Mouse (Mus musculus) erythroblast, embryonic 14.5 days (primary cell): ENCODE results near the gene Ptprd. TPM values are rescaled to one million over a fixed set of nuclear protein-coding genes. Genes with fewer than 3 reads are reported as not detected.

Source experiments
- H3K27me3 ChIP-seq: 2 replicates; pipeline ENCODE4 v1.6.1; 2012; ENCODE audit warnings: inconsistent platforms; ENCODE audit not compliant: control insufficient read depth
- H3K36me3 ChIP-seq: 2 replicates; pipeline ENCODE4 v1.6.1; 2012; ENCODE audit warnings: mild to moderate bottlenecking, inconsistent platforms; ENCODE audit not compliant: control insufficient read depth
- H3K4me1 ChIP-seq: 2 replicates; pipeline ENCODE4 v1.6.1; 2012; ENCODE audit warnings: inconsistent platforms; ENCODE audit not compliant: control insufficient read depth
- H3K4me3 ChIP-seq: replicated peaks from 2 replicates; pipeline ENCODE3; 2012; ENCODE audit warnings: moderate library complexity, mild to moderate bottlenecking, inconsistent platforms
- H3K9me3 ChIP-seq: 2 replicates; pipeline ENCODE4 v1.6.1; 2012; ENCODE audit warnings: low read length, inconsistent platforms, mixed read lengths; ENCODE audit not compliant: control insufficient read depth
- GATA1 ChIP-seq: IDR thresholded peaks from 2 replicates; pipeline ENCODE4 v1.6.1; 2012; ENCODE audit warnings: low read length, inconsistent platforms, mixed read lengths
- TAL1 ChIP-seq: IDR thresholded peaks from 3 replicates; pipeline ENCODE4 v1.6.1; 2012; ENCODE audit warnings: low read length, inconsistent platforms, mixed read lengths
- polyA plus RNA-seq: library from polyadenylated mRNA; stranded (reverse); fragments of >175 nt; gene quantifications from 2 replicates; pipeline ENCODE4 v1.2.3, GENCODE M21; 2012

Ptprd gene
- polyA plus RNA-seq, 1 experiment, result not detected

DNA sequence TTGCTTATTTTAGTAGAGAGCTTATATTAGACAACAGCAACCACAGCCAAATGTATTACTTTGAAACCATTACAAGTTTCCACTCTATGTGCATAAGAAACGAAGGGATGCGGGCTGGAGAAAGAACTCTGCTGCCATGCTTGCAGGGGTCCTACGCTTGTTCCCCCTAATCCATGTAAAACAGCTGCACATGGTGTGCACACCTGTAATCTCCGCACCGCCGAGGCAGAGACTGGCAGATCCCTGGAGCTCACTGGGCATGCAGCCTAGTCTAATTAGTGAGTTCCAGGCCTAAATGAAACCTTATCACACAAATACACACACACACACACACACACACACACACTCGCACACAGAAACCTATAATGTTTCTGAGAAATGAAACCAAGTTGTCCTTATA, 1365.5 kb downstream of the Ptprd start:
- no peaks in the 10 kb centered on the region for H3K9me3 ChIP-seq
- no peak overlapping the region for H3K4me3 ChIP-seq
- no peaks in the 10 kb centered on the region for H3K36me3 ChIP-seq
- no peak for TF ChIP-seq GATA1
- TF ChIP-seq TAL1, result no peak
- H3K27me3 ChIP-seq, result no peaks in the 10 kb centered on the region
- H3K4me1 ChIP-seq, result no peaks in the 10 kb centered on the region

DNA sequence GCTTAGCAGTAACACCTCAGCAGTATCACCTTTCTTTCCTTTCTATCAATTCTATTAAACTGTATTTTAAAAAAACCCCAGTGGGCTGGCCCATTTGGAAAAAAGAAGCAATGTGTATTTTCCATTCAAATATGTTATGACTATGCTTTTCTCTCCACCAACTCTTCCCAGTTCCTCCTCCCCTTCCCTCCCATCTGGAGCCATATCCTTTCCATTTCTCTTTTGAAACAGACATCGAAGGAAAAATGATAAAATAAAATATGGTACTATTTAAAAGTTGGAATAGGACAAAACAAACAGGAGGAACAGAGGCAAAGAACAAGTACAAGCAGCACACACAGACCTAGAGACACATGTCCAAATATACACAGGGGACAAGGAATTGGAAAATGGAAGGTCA, 1372.7 kb downstream of the Ptprd start:
- Histone ChIP-seq H3K9me3 (no peaks in the 10 kb centered on the region), H3K4me1 (no peaks in the 10 kb centered on the region), H3K27me3 (no peaks in the 10 kb centered on the region), H3K4me3 (no peak overlapping the region), H3K36me3 (no peaks in the 10 kb centered on the region)
- TF ChIP-seq TAL1 (no peak), GATA1 (no peak)

DNA sequence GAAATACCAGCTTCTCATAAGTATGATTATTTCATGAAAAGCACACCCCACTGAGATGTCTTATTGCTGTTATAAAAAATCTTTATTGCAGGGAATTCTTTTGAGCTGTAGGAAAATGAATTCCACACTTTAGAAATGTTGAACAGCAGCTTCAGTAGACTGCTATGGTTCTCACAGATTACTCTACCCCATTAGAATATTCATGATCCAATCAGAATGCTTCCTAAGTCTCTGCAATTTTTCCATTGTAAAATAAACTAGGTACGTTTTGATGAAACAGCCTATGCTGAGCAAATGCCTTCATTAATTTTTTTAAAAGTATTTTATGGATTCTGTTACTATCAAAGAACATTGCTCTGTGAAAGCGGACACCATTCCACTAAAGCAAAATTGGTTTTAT, 1399.6 kb downstream of the Ptprd start:
- TF ChIP-seq TAL1, result no peak
- TF ChIP-seq GATA1, result no peak
- no peaks in the 10 kb centered on the region for H3K27me3 ChIP-seq

DNA sequence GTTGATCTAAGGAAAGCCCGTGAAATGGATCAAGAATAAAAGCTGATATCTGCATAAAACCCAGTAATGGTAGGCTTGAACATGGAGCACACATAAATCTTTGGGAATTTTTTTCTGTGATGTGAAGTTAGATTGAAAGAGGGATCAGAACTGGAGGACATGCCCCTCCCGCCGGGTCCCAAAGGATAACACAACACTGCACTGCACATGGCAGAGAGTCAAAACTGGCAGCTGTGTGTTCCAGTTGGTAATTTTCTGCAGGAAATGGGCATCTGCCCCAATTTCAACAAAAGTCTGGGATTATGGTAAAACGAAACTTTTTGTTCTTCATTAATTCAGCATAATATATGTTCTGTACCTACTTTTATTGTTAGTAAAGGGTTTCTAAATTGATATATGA, 1409.1 kb downstream of the Ptprd start:
- Histone ChIP-seq H3K27me3 (no peaks in the 10 kb centered on the region), H3K4me1 (no peaks in the 10 kb centered on the region), H3K4me3 (no peak overlapping the region), H3K36me3 (no peaks in the 10 kb centered on the region), H3K9me3 (peaks cover 6% of the 10 kb centered on the region; the same call in 1 of the 2 replicates)
- TF ChIP-seq GATA1, result no peak
- TF ChIP-seq TAL1, result no peak

More for the DNA sequence above, 1399.6 kb downstream of the Ptprd start:
- no peak overlapping the region for H3K4me3 ChIP-seq
- H3K36me3 ChIP-seq, result no peaks in the 10 kb centered on the region
- H3K4me1 ChIP-seq, result no peaks in the 10 kb centered on the region
- 0 out of 2 replicates have a peak, but pooled peaks cover 2% of the 10 kb centered on the region for H3K9me3 ChIP-seq

DNA sequence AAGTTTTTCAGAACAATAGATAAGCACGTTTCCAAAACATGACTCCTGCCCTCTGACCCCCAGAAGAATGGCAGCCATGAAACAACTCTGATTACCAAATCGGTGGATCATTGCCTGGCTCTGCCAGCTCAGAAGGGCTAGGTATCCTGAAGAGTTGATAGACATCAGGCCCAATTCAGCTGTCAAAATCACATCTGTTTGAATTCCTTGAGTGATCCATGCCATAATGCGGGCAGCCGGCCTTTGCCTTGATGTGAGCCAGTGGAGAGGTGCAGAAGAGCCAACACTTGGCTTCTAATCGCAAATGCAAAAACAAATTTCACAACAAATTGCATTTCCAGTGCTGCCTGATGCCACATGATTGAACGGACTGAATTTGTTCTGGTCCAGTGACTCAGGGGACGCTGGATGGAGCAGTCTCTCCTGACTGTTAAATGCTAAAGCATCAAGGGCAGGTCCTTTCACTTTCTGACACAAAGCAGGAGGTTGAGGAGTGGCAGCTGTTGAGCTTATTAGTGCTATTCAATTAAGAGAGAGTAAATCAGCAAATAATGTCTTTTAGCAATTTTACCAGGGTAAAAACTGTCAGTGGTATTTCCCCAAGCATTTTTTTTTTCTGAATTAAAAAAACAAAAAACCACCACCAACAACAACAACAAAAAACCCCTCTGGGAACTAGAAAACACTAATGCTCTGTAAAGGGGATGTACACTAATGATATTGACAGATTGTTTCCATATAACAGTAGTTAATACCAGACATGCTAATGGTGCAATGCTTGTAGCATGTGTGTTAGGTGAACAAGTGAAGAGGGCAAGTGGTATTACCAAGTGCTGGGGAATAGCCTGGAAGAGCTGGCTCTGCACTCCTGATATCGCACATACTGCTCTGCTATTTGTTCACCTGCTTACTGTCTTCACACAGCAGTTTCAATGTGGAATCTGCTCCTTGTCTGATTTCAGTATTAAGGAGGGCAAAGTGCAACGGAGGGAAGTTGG, 1413.5 kb downstream of the Ptprd start:
- H3K4me3 ChIP-seq, result no peak overlapping the region
- H3K27me3 ChIP-seq, result no peaks in the 10 kb centered on the region
- peaks cover 3% of the 10 kb centered on the region; the same call in 1 of the 2 replicates for H3K9me3 ChIP-seq
- H3K36me3 ChIP-seq, result no peaks in the 10 kb centered on the region
- no peaks in the 10 kb centered on the region for H3K4me1 ChIP-seq
- TF ChIP-seq TAL1 (no peak), GATA1 (no peak)

DNA sequence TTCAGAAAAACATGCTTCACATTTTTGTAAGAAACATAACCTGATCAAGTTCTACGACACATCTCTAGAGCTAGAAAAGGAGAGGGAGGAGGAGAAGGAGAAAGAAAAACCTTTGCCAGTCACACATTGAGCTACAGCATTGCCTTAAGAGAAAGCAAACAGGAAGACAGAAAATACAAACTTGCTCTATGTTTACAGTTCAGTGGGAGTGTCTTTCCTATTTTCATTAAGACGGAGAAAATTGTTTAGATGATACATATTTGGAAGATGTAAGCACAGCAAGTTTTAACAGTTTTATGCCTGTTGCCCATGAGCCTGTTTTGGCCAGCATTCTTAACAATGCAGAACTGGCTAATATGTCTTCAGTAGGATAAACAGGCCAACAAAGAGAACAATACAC, 1426.4 kb downstream of the Ptprd start:
- no peak for TF ChIP-seq GATA1
- no peak for TF ChIP-seq TAL1
- Histone ChIP-seq H3K4me3 (no peak overlapping the region), H3K27me3 (no peaks in the 10 kb centered on the region), H3K4me1 (no peaks in the 10 kb centered on the region), H3K36me3 (no peaks in the 10 kb centered on the region), H3K9me3 (no peaks in the 10 kb centered on the region)

DNA sequence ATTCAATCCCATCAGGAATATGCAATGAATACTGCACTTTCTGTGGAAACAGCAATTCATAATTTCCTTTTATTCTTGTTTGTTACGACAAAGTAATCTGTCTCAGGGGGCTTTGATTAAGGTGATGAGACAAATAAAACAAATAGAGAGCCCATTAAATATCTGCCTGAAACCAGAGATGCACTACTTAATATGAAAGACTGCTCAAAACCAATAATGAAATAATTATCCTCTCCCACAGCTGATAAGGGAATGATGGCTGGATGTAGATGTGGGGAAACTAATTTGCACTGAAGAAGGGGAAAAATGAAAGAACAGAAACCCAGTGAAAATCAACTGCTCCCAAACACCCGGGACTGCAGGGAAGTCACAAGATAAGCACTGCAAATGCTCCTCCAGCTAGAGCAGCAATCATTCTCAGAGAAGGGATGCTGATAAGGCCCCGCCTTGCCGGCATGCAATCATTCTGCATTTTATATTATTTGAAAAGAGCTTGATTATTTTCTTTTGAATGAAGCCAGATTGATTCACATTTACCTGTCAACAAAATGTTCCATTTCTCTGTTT, 1432.1 kb downstream of the Ptprd start:
- H3K36me3 ChIP-seq, result no peaks in the 10 kb centered on the region
- no peaks in the 10 kb centered on the region for H3K4me1 ChIP-seq
- TF ChIP-seq TAL1, result no peak
- TF ChIP-seq GATA1, result no peak
- no peaks in the 10 kb centered on the region for H3K9me3 ChIP-seq
- H3K27me3 ChIP-seq, result no peaks in the 10 kb centered on the region
- no peak overlapping the region for H3K4me3 ChIP-seq

DNA sequence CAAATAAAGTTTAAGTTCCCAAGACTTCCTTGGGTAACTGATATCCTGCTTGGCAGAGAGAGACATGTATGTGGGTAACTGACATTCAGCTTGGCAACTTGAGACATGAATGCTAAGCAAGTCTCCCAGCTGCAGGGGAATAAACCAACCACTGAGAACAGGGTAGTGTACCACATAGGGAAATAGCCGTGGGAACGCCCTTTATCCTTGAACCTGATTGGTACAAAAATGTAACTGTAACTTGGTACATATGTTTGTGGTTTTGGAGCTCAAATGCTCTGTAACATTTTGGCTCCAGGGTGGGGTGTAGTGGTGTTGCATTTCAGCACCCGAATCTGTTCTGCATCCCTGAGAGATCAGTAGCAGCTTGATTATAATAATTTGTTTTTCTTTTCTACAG, 1444.8 kb downstream of the Ptprd start:
- H3K27me3 ChIP-seq, result no peaks in the 10 kb centered on the region
- H3K4me3 ChIP-seq, result no peak overlapping the region
- TF ChIP-seq GATA1 (no peak), TAL1 (no peak)
- H3K4me1 ChIP-seq, result no peaks in the 10 kb centered on the region
- H3K36me3 ChIP-seq, result no peaks in the 10 kb centered on the region
- H3K9me3 ChIP-seq, result no peaks in the 10 kb centered on the region

DNA sequence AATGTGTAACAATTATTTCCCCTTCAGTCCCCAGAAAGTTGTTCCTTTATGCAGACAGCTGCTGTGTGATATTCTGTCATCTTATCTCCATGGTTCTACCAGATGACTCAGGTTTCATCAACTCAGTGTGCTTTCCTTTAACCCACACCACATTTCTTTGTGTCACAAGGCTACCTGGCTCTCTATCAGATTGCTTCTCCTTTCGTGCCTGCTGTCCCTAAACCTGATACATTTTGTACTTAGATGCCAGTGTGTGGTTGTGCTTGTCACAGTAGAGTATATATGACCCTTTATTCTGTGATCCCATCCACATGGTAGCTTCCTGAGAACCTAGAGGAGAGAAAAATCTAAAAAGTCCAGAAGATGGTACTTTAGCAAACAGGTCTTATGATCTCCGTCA, 1445.3 kb downstream of the Ptprd start:
- Histone ChIP-seq H3K36me3 (no peaks in the 10 kb centered on the region), H3K27me3 (no peaks in the 10 kb centered on the region), H3K4me1 (no peaks in the 10 kb centered on the region), H3K9me3 (no peaks in the 10 kb centered on the region), H3K4me3 (no peak overlapping the region)
- TF ChIP-seq GATA1, result no peak
- no peak for TF ChIP-seq TAL1
